Mouse (Mus musculus) urinary bladder, adult 18-20 months (tissue): ENCODE data around the gene Cox20.
A peak's percentile ranks its signal among the peaks of the same experiment; 100 is the strongest.

Experiments
- DNase-seq, 2 experiments: peaks; one replicate each; pipeline ENCODE4 v3.0.0; 2022; ENCODE audit warnings: low spot score in 2 of 2, mixed read lengths in 2 of 2

Cox20 gene

GRCm38 (mm10) chr1:178351643-178352042 lies 32.7 kb downstream of the Cox20 start:
- no peak for DNase-seq

- no peak for DNase-seq
Observed at GRCm38 (mm10) chr1:178354576-178354975, 35.6 kb downstream of the Cox20 start.

- DNase-seq = no peak
Observed at GRCm38 (mm10) chr1:178357776-178358710, 39.1 kb downstream of the Cox20 start.

- DNase-seq = no peak
Observed at GRCm38 (mm10) chr1:178360264-178360663, 41.3 kb downstream of the Cox20 start.

GRCm38 (mm10) chr1:178360702-178361101 lies 41.8 kb downstream of the Cox20 start:
- no peak for DNase-seq

GRCm38 (mm10) chr1:178365171-178365570 lies 46.2 kb downstream of the Cox20 start:
- no peak for DNase-seq

GRCm38 (mm10) chr1:178368121-178368520 lies 49.2 kb downstream of the Cox20 start:
- no peak for DNase-seq

GRCm38 (mm10) chr1:178368548-178369271 lies 49.8 kb downstream of the Cox20 start:
- peak; percentile 80 to 87 for DNase-seq

GRCm38 (mm10) chr1:178369272-178369651 lies 50.3 kb downstream of the Cox20 start:
- DNase-seq = peak; percentile 3 to 15
